Mouse (Mus musculus) midbrain, embryonic 13.5 days (tissue): Measurements from ENCODE around the gene Orm1. TPM values are rescaled to one million over a fixed set of nuclear protein-coding genes. Genes with fewer than 3 reads are reported as not detected.

ENCODE experiments used
- ATAC-seq: fragments of 200-750 bp; cut with Nextera tagmentation; 2 replicates; pipeline ENCODE4 v1.8.0; 2017; ENCODE audit warnings: mild to moderate bottlenecking, moderate TSS enrichment, moderate library complexity
- H3K27ac ChIP-seq: fragments of 300-500 bp; sonication (generic); 2 replicates; pipeline ENCODE4 v1.5.1; 2015; ENCODE audit warnings: inconsistent platforms, mild to moderate bottlenecking, moderate library complexity
- H3K27me3 ChIP-seq: fragments of 300-500 bp; sonication (generic); 2 replicates; pipeline ENCODE4 v1.6.1; 2015; ENCODE audit warnings: mild to moderate bottlenecking, inconsistent platforms
- H3K36me3 ChIP-seq: fragments of 300-500 bp; sonication (generic); 2 replicates; pipeline ENCODE4 v1.6.1; 2015; ENCODE audit warnings: mild to moderate bottlenecking, inconsistent platforms
- H3K4me1 ChIP-seq: fragments of 300-500 bp; sonication (generic); replicated peaks from 2 replicates; pipeline ENCODE4 v1.6.1; 2015; ENCODE audit warnings: inconsistent platforms
- H3K4me2 ChIP-seq: fragments of 300-500 bp; sonication (generic); replicated peaks from 2 replicates; pipeline ENCODE4 v1.6.1; 2015; ENCODE audit warnings: moderate library complexity, mild to moderate bottlenecking, inconsistent platforms
- H3K4me3 ChIP-seq: fragments of 300-500 bp; sonication (generic); replicated peaks from 2 replicates; pipeline ENCODE4 v1.5.1; 2015; ENCODE audit warnings: mild to moderate bottlenecking, inconsistent platforms
- H3K9ac ChIP-seq: fragments of 300-500 bp; sonication (generic); replicated peaks from 2 replicates; pipeline ENCODE4 v1.6.1; 2015; ENCODE audit warnings: mild to moderate bottlenecking, inconsistent platforms
- H3K9me3 ChIP-seq: fragments of 300-500 bp; sonication (generic); 2 replicates; pipeline ENCODE4 v1.6.1; 2016; ENCODE audit warnings: mild to moderate bottlenecking, inconsistent platforms
- WGBS: fragments of 180-500 bp; shearing (Covaris S2); methylation state at CpG from one replicate; pipeline ENCODE4 v1.1.7; 2015; 5-methylcytosine and 5-hydroxymethylcytosine counted together
- polyA plus RNA-seq: library from polyadenylated mRNA; unstranded; fragments of >200 nt; fragmentation: Nextera tagmentation; extraction: Ambion mirVana; gene quantifications from 2 replicates; pipeline ENCODE4 v1.2.1, GENCODE M21; 2015

Orm1 gene
- not detected in 2 replicates for polyA plus RNA-seq

- no peaks in the 10 kb centered on the region for H3K9me3 ChIP-seq
- no peak for ATAC-seq
- WGBS = 89% methylated on average over 8 of the region's 8 CpGs
- no peak within 1 kb of the TSS for H3K27ac ChIP-seq
- no peaks in the 10 kb centered on the region for H3K4me1 ChIP-seq
- no peaks in the 10 kb centered on the region for H3K36me3 ChIP-seq
- H3K4me2 ChIP-seq = no peak within 1 kb of the TSS
- no peak within 1 kb of the TSS for H3K9ac ChIP-seq
- H3K27me3 ChIP-seq = no peaks in the 10 kb centered on the region
- H3K4me3 ChIP-seq = no peak within 1 kb of the TSS
These were observed at the start of gene Orm1 for GRCm38 (mm10) chr4:63344295-63344694. TSS of gene Orm1 (plus strand) at chr4:63344560.

- no peak overlapping the region for H3K27ac ChIP-seq
- H3K36me3 ChIP-seq = no peaks in the 10 kb centered on the region
- no peaks in the 10 kb centered on the region for H3K9me3 ChIP-seq
- no peaks in the 10 kb centered on the region for H3K4me1 ChIP-seq
- ATAC-seq = no peak
- WGBS = 80% methylated on average over 1 of the region's 1 CpGs
- H3K4me2 ChIP-seq = no peak overlapping the region
- no peaks in the 10 kb centered on the region for H3K27me3 ChIP-seq
- H3K4me3 ChIP-seq = no peak overlapping the region
- no peak overlapping the region for H3K9ac ChIP-seq
These were observed 48.7 kb upstream of the Orm1 start for GRCm38 (mm10) chr4:63295641-63296040.

- no peaks in the 10 kb centered on the region for H3K36me3 ChIP-seq
- 79% methylated on average over 3 of the region's 3 CpGs for WGBS
- no peak for ATAC-seq
These were observed 48.1 kb upstream of the Orm1 start for GRCm38 (mm10) chr4:63296263-63296662.

GRCm38 (mm10) chr4:63296876-63297275, 47.5 kb upstream of the Orm1 start:
- Histone ChIP-seq H3K4me1 (no peaks in the 10 kb centered on the region), H3K9ac (no peak overlapping the region), H3K36me3 (no peaks in the 10 kb centered on the region), H3K4me2 (no peak overlapping the region), H3K9me3 (no peaks in the 10 kb centered on the region), H3K27me3 (no peaks in the 10 kb centered on the region), H3K4me3 (no peak overlapping the region), H3K27ac (no peak overlapping the region)
- no peak for ATAC-seq
- WGBS = 90% methylated on average over 8 of the region's 8 CpGs

More at GRCm38 (mm10) chr4:63296263-63296662, 48.1 kb upstream of the Orm1 start:
- Histone ChIP-seq H3K27ac (no peak overlapping the region), H3K4me3 (no peak overlapping the region), H3K4me2 (no peak overlapping the region), H3K4me1 (no peaks in the 10 kb centered on the region), H3K9me3 (no peaks in the 10 kb centered on the region), H3K9ac (no peak overlapping the region), H3K27me3 (no peaks in the 10 kb centered on the region)

GRCm38 (mm10) chr4:63298191-63298590, 46.2 kb upstream of the Orm1 start:
- no peak overlapping the region for H3K4me2 ChIP-seq
- H3K27me3 ChIP-seq = no peaks in the 10 kb centered on the region
- H3K4me1 ChIP-seq = no peaks in the 10 kb centered on the region
- H3K36me3 ChIP-seq = no peaks in the 10 kb centered on the region
- no peak overlapping the region for H3K9ac ChIP-seq
- no peak overlapping the region for H3K27ac ChIP-seq
- H3K9me3 ChIP-seq = no peaks in the 10 kb centered on the region
- 92% methylated on average over 8 of the region's 8 CpGs for WGBS
- H3K4me3 ChIP-seq = no peak overlapping the region
- ATAC-seq = no peak

GRCm38 (mm10) chr4:63302641-63303040, 41.7 kb upstream of the Orm1 start:
- H3K4me1 ChIP-seq = 0 out of 2 replicates have a peak, but pooled peaks cover 3% of the 10 kb centered on the region
- no peaks in the 10 kb centered on the region for H3K9me3 ChIP-seq
- peak; percentile 10; the same call in 1 of the 2 replicates for ATAC-seq
- H3K4me2 ChIP-seq = no peak overlapping the region
- no peak overlapping the region for H3K4me3 ChIP-seq
- no peak overlapping the region for H3K27ac ChIP-seq
- no peaks in the 10 kb centered on the region for H3K27me3 ChIP-seq
- H3K36me3 ChIP-seq = no peaks in the 10 kb centered on the region
- no peak overlapping the region for H3K9ac ChIP-seq
- 72% methylated on average over 4 of the region's 4 CpGs for WGBS

GRCm38 (mm10) chr4:63307175-63308062, 36.9 kb upstream of the Orm1 start:
- Histone ChIP-seq H3K4me2 (no peak overlapping the region), H3K27ac (no peak overlapping the region), H3K36me3 (no peaks in the 10 kb centered on the region), H3K9ac (no peak overlapping the region), H3K4me1 (0 out of 2 replicates have a peak, but pooled peaks cover 3% of the 10 kb centered on the region), H3K9me3 (no peaks in the 10 kb centered on the region), H3K4me3 (no peak overlapping the region), H3K27me3 (no peaks in the 10 kb centered on the region)
- ATAC-seq = peak; percentile 81
- 35% methylated on average over 21 of the region's 21 CpGs for WGBS

- no peak overlapping the region for H3K9ac ChIP-seq
- H3K4me1 ChIP-seq = 0 out of 2 replicates have a peak, but pooled peaks cover 3% of the 10 kb centered on the region
- H3K9me3 ChIP-seq = no peaks in the 10 kb centered on the region
- no peak for ATAC-seq
- 86% methylated on average over 3 of the region's 3 CpGs for WGBS
- no peaks in the 10 kb centered on the region for H3K27me3 ChIP-seq
- H3K27ac ChIP-seq = no peak overlapping the region
- H3K4me3 ChIP-seq = no peak overlapping the region
- no peak overlapping the region for H3K4me2 ChIP-seq
- no peaks in the 10 kb centered on the region for H3K36me3 ChIP-seq
These were observed 36.0 kb upstream of the Orm1 start for GRCm38 (mm10) chr4:63308316-63308715.

- no peak for ATAC-seq
- 74% methylated on average over 10 of the region's 10 CpGs for WGBS
- Histone ChIP-seq H3K4me2 (no peak overlapping the region), H3K9ac (no peak overlapping the region), H3K4me3 (no peak overlapping the region), H3K36me3 (no peaks in the 10 kb centered on the region), H3K9me3 (no peaks in the 10 kb centered on the region), H3K4me1 (0 out of 2 replicates have a peak, but pooled peaks cover 3% of the 10 kb centered on the region), H3K27ac (no peak overlapping the region), H3K27me3 (no peaks in the 10 kb centered on the region)
These were observed 34.0 kb upstream of the Orm1 start for GRCm38 (mm10) chr4:63310247-63310855.

- Histone ChIP-seq H3K4me1 (0 out of 2 replicates have a peak, but pooled peaks cover 3% of the 10 kb centered on the region), H3K9me3 (no peaks in the 10 kb centered on the region), H3K27ac (no peak overlapping the region), H3K4me2 (no peak overlapping the region), H3K4me3 (no peak overlapping the region), H3K9ac (no peak overlapping the region), H3K36me3 (no peaks in the 10 kb centered on the region), H3K27me3 (no peaks in the 10 kb centered on the region)
- WGBS = 96% methylated on average over 7 of the region's 7 CpGs
- ATAC-seq = no peak
These were observed 32.9 kb upstream of the Orm1 start for GRCm38 (mm10) chr4:63311426-63311825.

GRCm38 (mm10) chr4:63314063-63314462, 30.3 kb upstream of the Orm1 start:
- 82% methylated on average over 5 of the region's 5 CpGs for WGBS
- Histone ChIP-seq H3K36me3 (no peaks in the 10 kb centered on the region), H3K9ac (no peak overlapping the region), H3K9me3 (no peaks in the 10 kb centered on the region), H3K4me2 (no peak overlapping the region), H3K4me1 (no peaks in the 10 kb centered on the region), H3K27ac (no peak overlapping the region), H3K4me3 (no peak overlapping the region), H3K27me3 (no peaks in the 10 kb centered on the region)
- no peak for ATAC-seq

- H3K9me3 ChIP-seq = no peaks in the 10 kb centered on the region
- H3K27ac ChIP-seq = no peak overlapping the region
- ATAC-seq = 0 out of 2 replicates have a peak, but pooled peaks have one; percentile 32
- H3K4me2 ChIP-seq = no peak overlapping the region
- 69% methylated on average over 9 of the region's 9 CpGs for WGBS
- H3K27me3 ChIP-seq = no peaks in the 10 kb centered on the region
- no peak overlapping the region for H3K4me3 ChIP-seq
- H3K4me1 ChIP-seq = no peaks in the 10 kb centered on the region
- no peaks in the 10 kb centered on the region for H3K36me3 ChIP-seq
- H3K9ac ChIP-seq = no peak overlapping the region
These were observed 28.1 kb upstream of the Orm1 start for GRCm38 (mm10) chr4:63316076-63316746.
